Mouse (Mus musculus): ENCODE results near the gene Kcnj11.

The Kcnj11 gene

GRCm38 (mm10) chr7:46047873-46048562 is 52.5 kb downstream of the Kcnj11 start:
- DNase-seq (ENCODE audit: low spot score), result no peak

DNA sequence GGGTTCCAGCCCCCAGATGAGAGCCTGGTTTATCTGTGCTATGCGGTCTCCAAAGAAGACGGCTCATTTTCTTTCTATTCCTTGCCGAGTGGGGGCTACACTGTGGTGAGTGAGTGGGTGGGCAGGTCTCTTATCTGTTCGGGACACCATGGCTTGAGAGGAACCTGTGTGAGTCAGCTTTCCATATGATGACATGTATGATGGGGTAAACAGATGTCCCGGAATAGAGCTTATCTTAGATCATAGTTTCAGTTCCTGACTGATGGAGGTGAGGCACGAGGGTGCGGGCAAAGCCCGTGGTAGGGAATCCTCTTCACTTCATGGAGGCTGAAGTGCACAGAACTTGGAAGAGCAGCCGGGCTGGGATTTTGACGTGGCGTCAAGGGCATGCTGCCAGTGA is 54.7 kb downstream of the Kcnj11 start:
- DNase-seq (ENCODE audit: low spot score), result no peak

- DNase-seq (ENCODE audit: low spot score), result no peak
Measured at GRCm38 (mm10) chr7:46044106-46044505, 56.5 kb downstream of the Kcnj11 start.
